In genomic region chr6:83908386-83908785, GRCm38 (mm10) we compare ENCODE assay signal across 19 mouse cellular contexts. TPM values are rescaled to one million over a fixed set of nuclear protein-coding genes. Genes with fewer than 3 reads are reported as not detected.
A peak's percentile ranks its signal among the peaks of the same experiment; 100 is the strongest.
DNase-seq lines count a peak whose midpoint lies in the region; ATAC-seq and TF ChIP-seq lines count a peak whose summit lies in the region.
"Had no signal": no experiment of that assay in that cellular context is flagged by ENCODE, and none has a peak within 500 bp of the region (broad histone marks: within the 10 kb centered on the region; RNA-seq: fewer than 3 reads in every experiment).

No protein-coding gene starts in this region.

- TF ChIP-seq EP300 in lung, postnatal 0 days (IDR thresholded peaks at IDR 0.05), result no peak

- peak; percentile 39 for DNase-seq in lung, postnatal 0 days (ENCODE audit: low spot score)
- no peak for DNase-seq in lung, postnatal 25 days (ENCODE audit: low spot score)
- peak; percentile 58 for DNase-seq in retina, postnatal 1 day
- DNase-seq in retina, embryonic 14.5 days (ENCODE audit: low spot score), result no peak
- peak; percentile 38 for DNase-seq in ZHBTc4 (ENCODE audit: low read depth, low spot score)
- no peak for DNase-seq in layer of hippocampus, postnatal 14 days (ENCODE audit: low spot score in 2 of 2)
- DNase-seq: adrenal gland, adult 2 months; adrenal gland, postnatal 10 days; adrenal gland, postnatal 25 days; cerebellum, adult 11-12 months; cerebellum, adult 2 months; cerebellum, adult 9-10 months; cerebellum, postnatal 10 days; cerebellum, postnatal 25 days had no signal

- no peak overlapping the region for H3K4me3 ChIP-seq in lung, postnatal 0 days (ENCODE audit: low read depth, low read length)
- H3K4me3 ChIP-seq in forebrain, embryonic 13.5 days, result no peak overlapping the region
- H3K4me3 ChIP-seq: embryonic facial prominence, embryonic 10.5 days; embryonic facial prominence, embryonic 12.5 days had no signal

- no peaks in the 10 kb centered on the region for H3K27me3 ChIP-seq in lung, postnatal 0 days (replicated peaks; ENCODE audit: insufficient read depth, low read length)
- H3K27me3 ChIP-seq in forebrain, embryonic 13.5 days, result no peaks in the 10 kb centered on the region
- H3K27me3 ChIP-seq: embryonic facial prominence, embryonic 12.5 days had no signal

- H3K4me1 ChIP-seq in lung, postnatal 0 days (ENCODE audit: insufficient read depth, low read depth, low read length), result no peaks in the 10 kb centered on the region
- H3K4me1 ChIP-seq in forebrain, embryonic 13.5 days, result no peaks in the 10 kb centered on the region
- H3K4me1 ChIP-seq: embryonic facial prominence, embryonic 10.5 days; embryonic facial prominence, embryonic 12.5 days had no signal

- H3K4me2 ChIP-seq in lung, postnatal 0 days (replicated peaks; ENCODE audit: low read depth, low read length), result no peak overlapping the region
- no peak overlapping the region for H3K4me2 ChIP-seq in forebrain, embryonic 13.5 days
- H3K4me2 ChIP-seq: embryonic facial prominence, embryonic 12.5 days had no signal

- ATAC-seq in lung, postnatal 0 days, result 0 out of 2 replicates have a peak, but pooled peaks have one; percentile 12
- ATAC-seq in forebrain, embryonic 13.5 days, result no peak
- ATAC-seq: forebrain, embryonic 14.5 days; forebrain, embryonic 16.5 days had no signal

- 19% methylated on average over 4 of the region's 4 CpGs for WGBS in lung, postnatal 0 days
- 2% methylated on average over 4 of the region's 4 CpGs for WGBS in forebrain, embryonic 13.5 days

- no peak for TF ChIP-seq CTCF in lung, postnatal 0 days (IDR thresholded peaks at IDR 0.05)

- H3K9me3 ChIP-seq in lung, postnatal 0 days (ENCODE audit: low read length), result no peaks in the 10 kb centered on the region
- no peaks in the 10 kb centered on the region for H3K9me3 ChIP-seq in forebrain, embryonic 13.5 days (replicated peaks)
- H3K9me3 ChIP-seq: embryonic facial prominence, embryonic 10.5 days; embryonic facial prominence, embryonic 12.5 days had no signal

- H3K9ac ChIP-seq in lung, postnatal 0 days (replicated peaks; ENCODE audit: low read depth), result no peak overlapping the region
- no peak overlapping the region for H3K9ac ChIP-seq in forebrain, embryonic 13.5 days
- H3K9ac ChIP-seq: embryonic facial prominence, embryonic 12.5 days had no signal

- no peak overlapping the region for H3K27ac ChIP-seq in lung, postnatal 0 days (ENCODE audit: low read length)
- no peak overlapping the region for H3K27ac ChIP-seq in forebrain, embryonic 13.5 days
- H3K27ac ChIP-seq: embryonic facial prominence, embryonic 10.5 days; embryonic facial prominence, embryonic 12.5 days had no signal

- H3K36me3 ChIP-seq in lung, postnatal 0 days (ENCODE audit: insufficient read depth, low read length), result no peaks in the 10 kb centered on the region
- H3K36me3 ChIP-seq in forebrain, embryonic 13.5 days (ENCODE audit: poor library complexity, severe bottlenecking), result no peaks in the 10 kb centered on the region
- H3K36me3 ChIP-seq: embryonic facial prominence, embryonic 10.5 days; embryonic facial prominence, embryonic 12.5 days had no signal

RNA-seq across cellular contexts. Expression of gene Zfp638, which starts 41.5 kb away (rescaled TPM):
- 26.9 and 34.8 TPM in 2 replicates for polyA plus RNA-seq in lung, postnatal 0 days (2015; fragmentation: Nextera tagmentation; extraction: Ambion mirVana)
- 100 to 1,000 TPM; 121 to 131 TPM for total RNA-seq in layer of hippocampus, postnatal 14 days (2021)
- 93.6 and 95.6 TPM in 2 replicates for polyA plus RNA-seq in forebrain, embryonic 13.5 days (2015; fragmentation: Nextera tagmentation; extraction: Ambion mirVana)

Comparison
In these comparisons a context has a peak if more than half of its experiments do, and no peak if none do; other contexts are left out.
1. DNase-seq: peak in lung, postnatal 0 days (single experiment), retina, postnatal 1 day (single experiment) and ZHBTc4 (single experiment); none in lung, postnatal 25 days (single experiment), retina, embryonic 14.5 days (single experiment) and layer of hippocampus, postnatal 14 days (0 of 2).